Mouse (Mus musculus) MEL (cell line): ENCODE results near the gene Zyx. TPM values are rescaled to one million over a fixed set of nuclear protein-coding genes. Genes with fewer than 3 reads are reported as not detected.

Source experiments
- DNase-seq: peaks from one replicate; pipeline ENCODE4 v3.0.0; 2011; ENCODE audit warnings: low read depth, low spot score
- H3K27ac ChIP-seq: 2 replicates; pipeline ENCODE4 v1.5.1; 2012; ENCODE audit warnings: low read depth, mild to moderate bottlenecking, control low read depth, low read length, moderate library complexity; ENCODE audit not compliant: control insufficient read depth
- H3K27me3 ChIP-seq, 2 experiments: fragments of 150-350 bp in 1 of 2; sonication (generic) in 1 of 2; 2 replicates each; pipeline ENCODE4 v1.6.1; 2012; ENCODE audit warnings: low read length in 2 of 2, mild to moderate bottlenecking in 2 of 2, improper control_type of control experiment in 1 of 2, moderate library complexity in 1 of 2; ENCODE audit not compliant: insufficient read depth in 2 of 2, control insufficient read depth in 1 of 2
- H3K36me3 ChIP-seq, 2 experiments: 2 replicates each; pipeline ENCODE4 v1.6.1; 2012 to 2014; ENCODE audit warnings: low read length in 2 of 2, improper control_type of control experiment in 1 of 2, inconsistent platforms in 1 of 2, mild to moderate bottlenecking in 1 of 2; ENCODE audit not compliant: insufficient read depth in 2 of 2, control insufficient read depth in 1 of 2
- H3K4me1 ChIP-seq, 2 experiments: fragments of 150-350 bp in 1 of 2; sonication (generic) in 1 of 2; 2 replicates each; pipeline ENCODE4 v1.6.1; 2012; ENCODE audit warnings: low read length in 2 of 2, improper control_type of control experiment in 1 of 2, mild to moderate bottlenecking in 1 of 2; ENCODE audit not compliant: insufficient read depth in 2 of 2, control insufficient read depth in 1 of 2
- H3K4me3 ChIP-seq, 2 experiments: fragments of 150-350 bp in 1 of 2; sonication (generic) in 1 of 2; 2 replicates each; pipeline ENCODE4 v1.5.1; 2012; ENCODE audit warnings: low read depth in 2 of 2, low read length in 2 of 2, mild to moderate bottlenecking in 2 of 2, moderate library complexity in 2 of 2, control low read depth in 1 of 2, improper control_type of control experiment in 1 of 2; ENCODE audit not compliant: control insufficient read depth in 1 of 2, insufficient read depth in 1 of 2
- H3K79me2 ChIP-seq: 2 replicates; pipeline ENCODE4 v1.6.1; 2012; ENCODE audit warnings: mild to moderate bottlenecking, low read length, moderate library complexity; ENCODE audit not compliant: control insufficient read depth, poor library complexity, insufficient read depth
- H3K9ac ChIP-seq: 2 replicates; pipeline ENCODE4 v1.6.1; 2012; ENCODE audit warnings: low read depth, mild to moderate bottlenecking, control low read depth, low read length, moderate library complexity; ENCODE audit not compliant: control insufficient read depth, poor library complexity, severe bottlenecking
- H3K9me3 ChIP-seq: fragments of 150-350 bp; sonication (generic); replicated peaks from 2 replicates; pipeline ENCODE4 v1.6.1; 2012; ENCODE audit warnings: mild to moderate bottlenecking, low read length, improper control_type of control experiment, moderate library complexity; ENCODE audit not compliant: insufficient read depth
- E2F4 ChIP-seq: IDR thresholded peaks from 2 replicates; pipeline ENCODE4 v1.6.1; 2011; ENCODE audit warnings: low read depth, low read length, improper control_type of control experiment, borderline replicate concordance
- ELF1 ChIP-seq: IDR thresholded peaks from 2 replicates; pipeline ENCODE4 v1.6.1; 2014; ENCODE audit warnings: low read depth, mild to moderate bottlenecking, inconsistent platforms, low read length, improper control_type of control experiment, moderate library complexity
- ETS1 ChIP-seq: IDR thresholded peaks from 2 replicates; pipeline ENCODE4 v1.6.1; 2012; ENCODE audit warnings: low read depth, mild to moderate bottlenecking, inconsistent platforms, low read length, improper control_type of control experiment, moderate library complexity
- GABPA ChIP-seq: IDR thresholded peaks from 2 replicates; pipeline ENCODE4 v1.6.1; 2012; ENCODE audit warnings: low read depth, mild to moderate bottlenecking, inconsistent platforms, low read length, improper control_type of control experiment, moderate library complexity
- JUND ChIP-seq: IDR thresholded peaks from 2 replicates; pipeline ENCODE4 v1.6.1; 2011; ENCODE audit warnings: low read depth, mild to moderate bottlenecking, improper control_type of control experiment, low read length
- KAT2A ChIP-seq: conservative IDR thresholded peaks from 2 replicates; pipeline ENCODE4 v1.6.1; 2012; ENCODE audit warnings: low read depth, low read length, improper control_type of control experiment, inconsistent platforms
- MAFK ChIP-seq: IDR thresholded peaks from 2 replicates; pipeline ENCODE4 v1.6.1; 2011; ENCODE audit warnings: low read depth, mild to moderate bottlenecking, low read length, improper control_type of control experiment, borderline replicate concordance
- MAZ ChIP-seq: IDR thresholded peaks from 2 replicates; pipeline ENCODE4 v1.6.1; 2012; ENCODE audit warnings: low read depth, mild to moderate bottlenecking, inconsistent platforms, low read length, improper control_type of control experiment
- MEF2A ChIP-seq: IDR thresholded peaks from 2 replicates; pipeline ENCODE4 v1.6.1; 2014; ENCODE audit warnings: low read depth, mild to moderate bottlenecking, inconsistent platforms, low read length, improper control_type of control experiment; ENCODE audit not compliant: poor library complexity, insufficient replicate concordance, severe bottlenecking; ENCODE audit errors: extremely low read depth
- MYB ChIP-seq: IDR thresholded peaks from 2 replicates; pipeline ENCODE4 v1.6.1; 2011; ENCODE audit warnings: mild to moderate bottlenecking, low read depth, low read length, improper control_type of control experiment
- MYC ChIP-seq: IDR thresholded peaks from 2 replicates; pipeline ENCODE4 v1.6.1; 2011; ENCODE audit warnings: low read depth, mild to moderate bottlenecking, low read length, improper control_type of control experiment, moderate library complexity
- POLR2AphosphoS5 ChIP-seq: IDR thresholded peaks from 2 replicates; pipeline ENCODE4 v1.6.1; 2012; ENCODE audit warnings: low read depth, borderline replicate concordance, mild to moderate bottlenecking, inconsistent platforms, low read length, moderate library complexity, mixed read lengths
- RCOR1 ChIP-seq: IDR thresholded peaks from 2 replicates; pipeline ENCODE4 v1.6.1; 2012; ENCODE audit warnings: low read depth, mild to moderate bottlenecking, inconsistent platforms, low read length, improper control_type of control experiment
- SIN3A ChIP-seq: IDR thresholded peaks from 2 replicates; pipeline ENCODE4 v1.6.1; 2012; ENCODE audit warnings: low read length, improper control_type of control experiment, inconsistent platforms
- TAL1 ChIP-seq: IDR thresholded peaks from 2 replicates; pipeline ENCODE4 v1.6.1; 2012; ENCODE audit warnings: mild to moderate bottlenecking, inconsistent platforms, low read length, moderate library complexity, mixed read lengths
- TBP ChIP-seq: IDR thresholded peaks from 2 replicates; pipeline ENCODE4 v1.8.0; 2011; ENCODE audit warnings: low read depth, low read length, improper control_type of control experiment
- UBTF ChIP-seq: IDR thresholded peaks from 2 replicates; pipeline ENCODE4 v1.6.1; 2012; ENCODE audit warnings: low read depth, mild to moderate bottlenecking, inconsistent platforms, low read length, improper control_type of control experiment, moderate library complexity, borderline replicate concordance; ENCODE audit not compliant: insufficient read depth
- ZMIZ1 ChIP-seq: IDR thresholded peaks from 2 replicates; pipeline ENCODE4 v1.6.1; 2012; ENCODE audit warnings: low read depth, mild to moderate bottlenecking, inconsistent platforms, low read length, improper control_type of control experiment, moderate library complexity
- ZNF384 ChIP-seq: IDR thresholded peaks from 2 replicates; pipeline ENCODE4 v1.6.1; 2012; ENCODE audit warnings: low read depth, mild to moderate bottlenecking, inconsistent platforms, low read length, improper control_type of control experiment
- polyA plus RNA-seq, 2 experiments: library from polyadenylated mRNA; stranded (reverse) in 1 of 2; unstranded in 1 of 2; fragments of >175 nt in 1 of 2; fragments of >200 nt in 1 of 2; gene quantifications; 2 replicates each; pipeline versions ENCODE4 v1.2.1 to v1.2.4; 2012; ENCODE audit warnings: low replicate concordance in 2 of 2, low read depth in 1 of 2; ENCODE audit not compliant: insufficient read length in 2 of 2, insufficient read depth in 1 of 2, missing spikeins in 1 of 2
- total RNA-seq: library from RNA; depleted of rRNA; stranded (reverse); fragments of 300-350 nt; gene quantifications from 2 replicates; pipeline ENCODE4 v1.2.3, GENCODE M21; 2012

Gene Zyx
- total and polyA plus RNA-seq, 3 experiments = 7.0 to 48.4 TPM; not detected in 1

GRCm38 (mm10) chr6:42359364-42360147 lies 10.1 kb downstream of the Zyx start:
- Histone ChIP-seq H3K79me2 (no peaks in the 10 kb centered on the region), H3K9ac (no peak overlapping the region), H3K27ac (no peak overlapping the region), H3K27me3 (no peaks in the 10 kb centered on the region), H3K36me3 (peaks cover 0 to 5% of the 10 kb centered on the region in 2 experiments; a peak in 3 of 4 replicates), H3K4me1 (peaks cover under 1 to 17% of the 10 kb centered on the region in 2 experiments; a peak in 2 of 4 replicates), H3K9me3 (no peaks in the 10 kb centered on the region), H3K4me3 (no peak overlapping the region)
- TF ChIP-seq ETS1 = no peak
- TF ChIP-seq ELF1 = no peak
- TF ChIP-seq GABPA = no peak
- TF ChIP-seq E2F4 = no peak
- TF ChIP-seq MYB = no peak
- no peak for TF ChIP-seq UBTF
- TF ChIP-seq KAT2A = no peak
- TF ChIP-seq MAFK = no peak
- no peak for TF ChIP-seq ZMIZ1
- TF ChIP-seq ZNF384 = no peak
- TF ChIP-seq JUND = no peak
- TF ChIP-seq RCOR1 = no peak
- no peak for TF ChIP-seq MAZ
- no peak for TF ChIP-seq TBP
- TF ChIP-seq POLR2AphosphoS5 = no peak
- no peak for DNase-seq

DNA sequence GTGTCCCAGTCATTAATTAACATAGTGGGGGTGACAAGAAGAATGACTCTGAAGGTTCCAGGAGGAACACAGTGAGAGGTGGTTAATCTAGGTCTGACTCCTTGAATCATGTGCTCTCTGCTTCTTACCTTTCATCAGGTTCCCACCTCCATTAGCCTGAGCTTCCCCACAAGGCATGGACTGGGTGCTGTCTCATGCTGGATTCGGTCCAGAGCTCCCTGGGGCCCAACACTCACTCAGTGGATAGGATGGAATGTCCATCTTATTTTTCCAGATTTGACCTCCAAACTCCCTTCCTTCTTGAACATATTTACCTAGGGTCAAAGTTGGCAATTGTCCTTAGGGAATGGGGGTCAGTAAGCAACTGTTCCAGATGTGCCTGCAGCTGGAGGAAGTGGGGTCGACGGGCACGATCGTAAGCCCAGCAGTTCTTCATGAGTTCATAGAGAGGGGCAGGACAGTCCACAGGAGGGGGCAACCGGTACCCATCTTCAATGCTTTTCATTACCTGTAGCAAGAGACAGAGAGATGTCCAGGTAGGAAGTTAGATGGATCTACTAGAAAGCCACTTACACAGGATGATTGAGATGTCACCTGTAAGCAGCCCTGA lies 10.9 kb downstream of the Zyx start:
- Histone ChIP-seq H3K9me3 (no peaks in the 10 kb centered on the region), H3K4me3 (no peak overlapping the region), H3K36me3 (peaks cover 0 to 2% of the 10 kb centered on the region in 2 experiments; a peak in 2 of 4 replicates), H3K4me1 (peaks cover 0 to 11% of the 10 kb centered on the region in 2 experiments; a peak in 2 of 4 replicates), H3K27me3 (no peaks in the 10 kb centered on the region), H3K27ac (no peak overlapping the region), H3K79me2 (no peaks in the 10 kb centered on the region), H3K9ac (no peak overlapping the region)
- TF ChIP-seq MYC (no peak), TAL1 (no peak), TBP (no peak), MEF2A (no peak), SIN3A (no peak)
- DNase-seq = no peak
